Mouse (Mus musculus): Measurements from ENCODE around the gene Zfpl1.

DNA sequence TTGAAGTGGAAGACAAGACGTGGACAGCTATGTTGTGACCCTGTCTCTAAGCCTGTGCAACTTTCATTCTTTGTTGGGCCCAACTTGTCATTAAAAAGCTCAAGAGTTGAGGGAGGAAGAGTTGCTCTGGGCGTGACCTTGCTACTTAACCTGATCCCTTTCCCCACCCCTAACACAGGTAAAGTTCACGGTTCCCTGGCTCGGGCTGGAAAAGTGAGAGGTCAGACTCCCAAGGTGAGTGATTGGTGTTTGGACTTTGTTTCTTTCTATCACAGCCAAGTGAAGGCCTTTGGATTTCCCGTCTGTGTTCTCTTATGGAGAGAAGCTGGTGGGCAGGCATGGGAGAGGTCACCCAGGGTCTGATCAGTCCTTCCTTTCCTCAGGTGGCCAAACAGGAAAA, 25.8 kb downstream of the Zfpl1 start:
- TF ChIP-seq CTCF (IDR thresholded peaks at IDR 0.05; ENCODE audit: low read depth, low read length) (no peak), POLR2A (IDR thresholded peaks at IDR 0.05; ENCODE audit: extremely low read depth, insufficient read depth, low read length) (no peak)
